Mouse (Mus musculus) intestine, postnatal 0 days (tissue): ENCODE results near the gene Dclk1. TPM values are rescaled to one million over a fixed set of nuclear protein-coding genes. Genes with fewer than 3 reads are reported as not detected.
A peak's percentile ranks its signal among the peaks of the same experiment; 100 is the strongest.

ENCODE experiments used
- ATAC-seq: fragments of 200-750 bp; cut with Nextera tagmentation; 2 replicates; pipeline ENCODE4 v1.8.0; 2017; ENCODE audit warnings: mild to moderate bottlenecking, moderate TSS enrichment, moderate library complexity
- H3K27ac ChIP-seq: fragments of 300-500 bp; sonication (generic); 2 replicates; pipeline ENCODE4 v1.5.1; 2014; ENCODE audit warnings: mild to moderate bottlenecking, low read depth, low read length, moderate library complexity
- H3K27me3 ChIP-seq: fragments of 300-500 bp; sonication (generic); replicated peaks from 2 replicates; pipeline ENCODE4 v1.6.1; 2014; ENCODE audit warnings: low read length, mixed read lengths; ENCODE audit not compliant: control insufficient read depth, insufficient read depth
- H3K36me3 ChIP-seq: fragments of 300-500 bp; sonication (generic); 2 replicates; pipeline ENCODE4 v1.6.1; 2014; ENCODE audit warnings: mild to moderate bottlenecking, moderate library complexity; ENCODE audit not compliant: control insufficient read depth, insufficient read depth
- H3K4me1 ChIP-seq: fragments of 300-500 bp; sonication (generic); replicated peaks from 2 replicates; pipeline ENCODE4 v1.6.1; 2014; ENCODE audit warnings: antibody characterized with exemption, low read length, mixed read lengths; ENCODE audit not compliant: control insufficient read depth, insufficient read depth
- H3K4me2 ChIP-seq: fragments of 300-500 bp; sonication (generic); replicated peaks from 2 replicates; pipeline ENCODE4 v1.6.1; 2014; ENCODE audit warnings: low read depth, mild to moderate bottlenecking, moderate library complexity
- H3K4me3 ChIP-seq: fragments of 300-500 bp; sonication (generic); 2 replicates; pipeline ENCODE4 v1.5.1; 2014; ENCODE audit warnings: low read depth, low read length
- H3K9ac ChIP-seq: fragments of 300-500 bp; sonication (generic); 2 replicates; pipeline ENCODE4 v1.6.1; 2014; ENCODE audit warnings: mild to moderate bottlenecking, low read depth, low read length
- H3K9me3 ChIP-seq: fragments of 300-500 bp; sonication (generic); 2 replicates; pipeline ENCODE4 v1.6.1; 2016; ENCODE audit warnings: mixed run types; ENCODE audit not compliant: control insufficient read depth
- CTCF ChIP-seq: sonication (generic); IDR thresholded peaks from 2 replicates; pipeline ENCODE4 v1.5.1; 2016; ENCODE audit warnings: low read depth, mild to moderate bottlenecking, control low read depth, antibody characterized with exemption, moderate library complexity
- WGBS: fragments of 180-500 bp; shearing (Covaris S2); extraction: QIAGEN DNeasy Blood & Tissue Kit; methylation state at CpG from one replicate; pipeline ENCODE4 v1.1.7; 2014; 5-methylcytosine and 5-hydroxymethylcytosine counted together
- polyA plus RNA-seq: library from polyadenylated mRNA; unstranded; fragments of >200 nt; fragmentation: Nextera tagmentation; extraction: Ambion mirVana; gene quantifications from 2 replicates; pipeline ENCODE4 v1.2.1, GENCODE M21; 2015

Gene Dclk1
- polyA plus RNA-seq, 1 experiment from 2014 or later: 5.0 TPM

- 33% methylated on average over 12 of the region's 12 CpGs for WGBS
- no peaks in the 10 kb centered on the region for H3K9me3 ChIP-seq
- no peaks in the 10 kb centered on the region for H3K36me3 ChIP-seq
- H3K4me2 ChIP-seq: no peak overlapping the region
- no peak overlapping the region for H3K9ac ChIP-seq
- ATAC-seq: no peak
- H3K27ac ChIP-seq: no peak overlapping the region
- H3K4me3 ChIP-seq: no peak overlapping the region
- H3K4me1 ChIP-seq: no peaks in the 10 kb centered on the region
- no peaks in the 10 kb centered on the region for H3K27me3 ChIP-seq
- TF ChIP-seq CTCF: peak; percentile 85
Measured at GRCm38 (mm10) chr3:55520240-55521180, 278.3 kb downstream of the Dclk1 start.

- TF ChIP-seq CTCF: no peak
- no peaks in the 10 kb centered on the region for H3K4me1 ChIP-seq
- H3K4me3 ChIP-seq: no peak overlapping the region
- ATAC-seq: no peak
- no peak overlapping the region for H3K9ac ChIP-seq
- WGBS: 73% methylated on average over 8 of the region's 8 CpGs
- H3K4me2 ChIP-seq: no peak overlapping the region
- no peaks in the 10 kb centered on the region for H3K36me3 ChIP-seq
- no peak overlapping the region for H3K27ac ChIP-seq
- H3K9me3 ChIP-seq: no peaks in the 10 kb centered on the region
- no peaks in the 10 kb centered on the region for H3K27me3 ChIP-seq
Measured at GRCm38 (mm10) chr3:55521776-55522175, 279.6 kb downstream of the Dclk1 start.

GRCm38 (mm10) chr3:55523224-55523623 lies 281.1 kb downstream of the Dclk1 start:
- Histone ChIP-seq H3K4me3 (no peak overlapping the region), H3K9me3 (no peaks in the 10 kb centered on the region), H3K27ac (no peak overlapping the region), H3K36me3 (no peaks in the 10 kb centered on the region), H3K9ac (no peak overlapping the region), H3K4me2 (no peak overlapping the region), H3K27me3 (no peaks in the 10 kb centered on the region), H3K4me1 (no peaks in the 10 kb centered on the region)
- ATAC-seq: no peak
- TF ChIP-seq CTCF: no peak
- WGBS: 56% methylated on average over 7 of the region's 7 CpGs

- Histone ChIP-seq H3K36me3 (no peaks in the 10 kb centered on the region), H3K4me1 (no peaks in the 10 kb centered on the region), H3K27ac (no peak overlapping the region), H3K27me3 (no peaks in the 10 kb centered on the region), H3K4me2 (no peak overlapping the region), H3K9ac (no peak overlapping the region), H3K9me3 (no peaks in the 10 kb centered on the region), H3K4me3 (no peak overlapping the region)
- no peak for ATAC-seq
- TF ChIP-seq CTCF: peak; percentile 31
- WGBS: 50% methylated on average over 16 of the region's 16 CpGs
Measured at GRCm38 (mm10) chr3:55523735-55524477, 281.7 kb downstream of the Dclk1 start.

- no peaks in the 10 kb centered on the region for H3K4me1 ChIP-seq
- no peak for ATAC-seq
- no peaks in the 10 kb centered on the region for H3K27me3 ChIP-seq
- no peak overlapping the region for H3K9ac ChIP-seq
- no peak overlapping the region for H3K27ac ChIP-seq
- no peaks in the 10 kb centered on the region for H3K36me3 ChIP-seq
- no peak overlapping the region for H3K4me3 ChIP-seq
- WGBS: 85% methylated on average over 9 of the region's 9 CpGs
- no peak overlapping the region for H3K4me2 ChIP-seq
- TF ChIP-seq CTCF: no peak
- no peaks in the 10 kb centered on the region for H3K9me3 ChIP-seq
Measured at GRCm38 (mm10) chr3:55524491-55525195, 282.5 kb downstream of the Dclk1 start.

- TF ChIP-seq CTCF: no peak
- Histone ChIP-seq H3K27me3 (no peaks in the 10 kb centered on the region), H3K9ac (no peak overlapping the region), H3K4me3 (no peak overlapping the region), H3K4me2 (no peak overlapping the region), H3K9me3 (no peaks in the 10 kb centered on the region), H3K27ac (no peak overlapping the region), H3K36me3 (no peaks in the 10 kb centered on the region), H3K4me1 (no peaks in the 10 kb centered on the region)
- WGBS: 81% methylated on average over 3 of the region's 3 CpGs
- ATAC-seq: no peak
Measured at GRCm38 (mm10) chr3:55526470-55526869, 284.3 kb downstream of the Dclk1 start.
